In genomic region chr2:14454946-14455631, GRCm38 (mm10) we compare ENCODE assay signal across 15 mouse cellular contexts.
DNase-seq lines count a peak whose midpoint lies in the region; ATAC-seq and TF ChIP-seq lines count a peak whose summit lies in the region.
"Had no signal": no experiment of that assay in that cellular context is flagged by ENCODE, and none has a peak within 500 bp of the region (broad histone marks: within the 10 kb centered on the region; RNA-seq: fewer than 3 reads in every experiment).

No protein-coding gene starts in this region.

- H3K36me3 ChIP-seq in embryonic facial prominence, embryonic 14.5 days (ENCODE audit: control insufficient read depth, insufficient read depth, low read length) = no peaks in the 10 kb centered on the region
- no peaks in the 10 kb centered on the region for H3K36me3 ChIP-seq in embryonic facial prominence, embryonic 10.5 days (replicated peaks)
- no peaks in the 10 kb centered on the region for H3K36me3 ChIP-seq in lung, embryonic 14.5 days (ENCODE audit: insufficient read depth)
- H3K36me3 ChIP-seq in kidney, embryonic 15.5 days = no peaks in the 10 kb centered on the region
- H3K36me3 ChIP-seq: hindbrain, embryonic 15.5 days; limb, embryonic 12.5 days; neural tube, embryonic 12.5 days had no signal

- H3K27me3 ChIP-seq in embryonic facial prominence, embryonic 14.5 days (replicated peaks; ENCODE audit: control insufficient read depth, insufficient read depth, low read length) = no peaks in the 10 kb centered on the region
- no peaks in the 10 kb centered on the region for H3K27me3 ChIP-seq in embryonic facial prominence, embryonic 10.5 days (replicated peaks; ENCODE audit: low read depth, poor library complexity, severe bottlenecking)
- H3K27me3 ChIP-seq in lung, embryonic 14.5 days (ENCODE audit: insufficient read depth, low read length) = no peaks in the 10 kb centered on the region
- no peaks in the 10 kb centered on the region for H3K27me3 ChIP-seq in kidney, embryonic 15.5 days
- H3K27me3 ChIP-seq: hindbrain, embryonic 15.5 days; limb, embryonic 12.5 days; megakaryocyte, embryonic 14.5 days; neural tube, embryonic 12.5 days; Patski had no signal

- WGBS in embryonic facial prominence, embryonic 14.5 days = 41% methylated on average over 7 of the region's 7 CpGs
- WGBS in embryonic facial prominence, embryonic 10.5 days = 71% methylated on average over 7 of the region's 7 CpGs
- WGBS in lung, embryonic 14.5 days = 26% methylated on average over 7 of the region's 7 CpGs
- WGBS in lung, adult 2 months = 33% methylated on average over 7 of the region's 7 CpGs
- 39% methylated on average over 7 of the region's 7 CpGs for WGBS in kidney, embryonic 15.5 days

- TF ChIP-seq POLR2A in lung, adult 2 months (IDR thresholded peaks at IDR 0.05; ENCODE audit: borderline replicate concordance, extremely low read depth, low read depth, low read length) = no peak

- peaks cover 4% of the 10 kb centered on the region; the same call in 1 of the 2 replicates for H3K4me1 ChIP-seq in embryonic facial prominence, embryonic 14.5 days (ENCODE audit: control insufficient read depth, insufficient read depth, low read length)
- H3K4me1 ChIP-seq in embryonic facial prominence, embryonic 10.5 days = no peaks in the 10 kb centered on the region
- peaks cover 3% of the 10 kb centered on the region; the same call in 1 of the 2 replicates for H3K4me1 ChIP-seq in lung, embryonic 14.5 days (ENCODE audit: insufficient read depth)
- H3K4me1 ChIP-seq in lung, adult 2 months (ENCODE audit: control insufficient read depth, insufficient read depth, low read length) = no peaks in the 10 kb centered on the region
- no peaks in the 10 kb centered on the region for H3K4me1 ChIP-seq in kidney, embryonic 15.5 days
- H3K4me1 ChIP-seq: hindbrain, embryonic 15.5 days; limb, embryonic 12.5 days; neural tube, embryonic 12.5 days had no signal

- DNase-seq in embryonic facial prominence, embryonic 14.5 days (ENCODE audit: low spot score) = peak; percentile 72
- DNase-seq in embryonic facial prominence, embryonic 10.5 days (ENCODE audit: low spot score) = no peak
- DNase-seq in lung, embryonic 14.5 days = peak; percentile 82
- DNase-seq in lung, adult 2 months = no peak
- peak; percentile 6 to 20 for DNase-seq in lung, postnatal 4 days
- no peak for DNase-seq in ovary, postnatal 14 days (ENCODE audit: low spot score)
- DNase-seq in thymus, postnatal 0 days (ENCODE audit: low spot score) = no peak
- DNase-seq: gastrocnemius, adult 2 months; thymus, postnatal 36 days had no signal

- ATAC-seq in embryonic facial prominence, embryonic 14.5 days (ENCODE audit: low read depth) = no peak
- ATAC-seq in lung, embryonic 14.5 days (ENCODE audit: insufficient read depth) = peak; percentile 74
- ATAC-seq in kidney, embryonic 15.5 days (replicated peaks; ENCODE audit: low FRiP score) = peak; percentile 60; the same call in 1 of the 2 replicates
- ATAC-seq: Patski had no signal

- H3K4me3 ChIP-seq in embryonic facial prominence, embryonic 14.5 days (ENCODE audit: low read depth, low read length) = no peak overlapping the region
- H3K4me3 ChIP-seq in embryonic facial prominence, embryonic 10.5 days = no peak overlapping the region
- H3K4me3 ChIP-seq in lung, embryonic 14.5 days (ENCODE audit: low read depth, low read length) = no peak overlapping the region
- H3K4me3 ChIP-seq in lung, adult 2 months (replicated peaks; ENCODE audit: extremely low read depth, low read depth, low read length) = no peak overlapping the region
- no peak overlapping the region for H3K4me3 ChIP-seq in kidney, embryonic 15.5 days (replicated peaks)
- H3K4me3 ChIP-seq: gastrocnemius, adult 2 months; hindbrain, embryonic 15.5 days; limb, embryonic 12.5 days; megakaryocyte, embryonic 14.5 days; neural tube, embryonic 12.5 days had no signal

- H3K27ac ChIP-seq in embryonic facial prominence, embryonic 14.5 days (replicated peaks; ENCODE audit: low read depth, low read length) = no peak overlapping the region
- H3K27ac ChIP-seq in embryonic facial prominence, embryonic 10.5 days (replicated peaks) = no peak overlapping the region
- H3K27ac ChIP-seq in lung, embryonic 14.5 days (ENCODE audit: low read depth) = peak overlapping the region; percentile 78
- peak overlapping the region; percentile 54 for H3K27ac ChIP-seq in kidney, embryonic 15.5 days
- H3K27ac ChIP-seq: gastrocnemius, adult 2 months; hindbrain, embryonic 15.5 days; limb, embryonic 12.5 days; neural tube, embryonic 12.5 days had no signal

- H3K4me2 ChIP-seq in embryonic facial prominence, embryonic 14.5 days (ENCODE audit: low read depth, low read length) = no peak overlapping the region
- H3K4me2 ChIP-seq in lung, embryonic 14.5 days = no peak overlapping the region
- no peak overlapping the region for H3K4me2 ChIP-seq in kidney, embryonic 15.5 days
- H3K4me2 ChIP-seq: hindbrain, embryonic 15.5 days; limb, embryonic 12.5 days; neural tube, embryonic 12.5 days had no signal

- 0 out of 2 replicates have a peak, but pooled peaks cover 4% of the 10 kb centered on the region for H3K9me3 ChIP-seq in embryonic facial prominence, embryonic 14.5 days (ENCODE audit: control insufficient read depth, low read length)
- no peaks in the 10 kb centered on the region for H3K9me3 ChIP-seq in embryonic facial prominence, embryonic 10.5 days
- no peaks in the 10 kb centered on the region for H3K9me3 ChIP-seq in lung, embryonic 14.5 days (ENCODE audit: low read depth, low read length)
- H3K9me3 ChIP-seq in kidney, embryonic 15.5 days (replicated peaks) = no peaks in the 10 kb centered on the region
- H3K9me3 ChIP-seq: hindbrain, embryonic 15.5 days; limb, embryonic 12.5 days; neural tube, embryonic 12.5 days had no signal

- TF ChIP-seq CTCF in lung, embryonic 14.5 days (IDR thresholded peaks at IDR 0.05; ENCODE audit: low read depth) = no peak
- TF ChIP-seq CTCF in lung, adult 2 months (IDR thresholded peaks at IDR 0.05; ENCODE audit: insufficient read depth, low read length) = no peak

- H3K9ac ChIP-seq in embryonic facial prominence, embryonic 14.5 days (ENCODE audit: low read depth, low read length) = no peak overlapping the region
- no peak overlapping the region for H3K9ac ChIP-seq in lung, embryonic 14.5 days
- H3K9ac ChIP-seq in kidney, embryonic 15.5 days = no peak overlapping the region
- H3K9ac ChIP-seq: hindbrain, embryonic 15.5 days; limb, embryonic 12.5 days; neural tube, embryonic 12.5 days had no signal

Comparison
In these comparisons a context has a peak if more than half of its experiments do, and no peak if none do; other contexts are left out.
1. DNase-seq: peak in embryonic facial prominence, embryonic 14.5 days (single experiment), lung, embryonic 14.5 days (single experiment) and lung, postnatal 4 days (2 of 2); none in embryonic facial prominence, embryonic 10.5 days (single experiment), lung, adult 2 months (single experiment), ovary, postnatal 14 days (single experiment) and thymus, postnatal 0 days (single experiment).
2. H3K27ac ChIP-seq: peak in lung, embryonic 14.5 days (single experiment) and kidney, embryonic 15.5 days (single experiment); none in embryonic facial prominence, embryonic 14.5 days (single experiment) and embryonic facial prominence, embryonic 10.5 days (single experiment).